Mouse (Mus musculus) hindbrain, embryonic 10.5 days (tissue): ENCODE data around the gene Mamdc2. TPM values are rescaled to one million over a fixed set of nuclear protein-coding genes. Genes with fewer than 3 reads are reported as not detected.

Experiments
- DNase-seq: peaks from one replicate; pipeline ENCODE4 v3.0.0-alpha.2; 2017; ENCODE audit warnings: low spot score
- H3K27ac ChIP-seq: fragments of 300-500 bp; sonication (generic); 2 replicates; pipeline ENCODE4 v1.5.1; 2016; ENCODE audit warnings: mild to moderate bottlenecking, moderate library complexity
- H3K27me3 ChIP-seq: fragments of 300-500 bp; sonication (generic); 2 replicates; pipeline ENCODE4 v1.6.1; 2016; ENCODE audit warnings: mild to moderate bottlenecking; ENCODE audit not compliant: poor library complexity, insufficient read depth, severe bottlenecking
- H3K36me3 ChIP-seq: fragments of 300-500 bp; sonication (generic); 2 replicates; pipeline ENCODE4 v1.6.1; 2016; ENCODE audit warnings: mild to moderate bottlenecking, moderate library complexity
- H3K4me1 ChIP-seq: fragments of 300-500 bp; sonication (generic); replicated peaks from 2 replicates; pipeline ENCODE4 v1.6.1; 2016; ENCODE audit warnings: mild to moderate bottlenecking
- H3K4me3 ChIP-seq: fragments of 300-500 bp; sonication (generic); 2 replicates; pipeline ENCODE4 v1.5.1; 2016; ENCODE audit warnings: mild to moderate bottlenecking, moderate library complexity
- H3K9me3 ChIP-seq: fragments of 300-500 bp; sonication (generic); 2 replicates; pipeline ENCODE4 v1.6.1; 2016; ENCODE audit warnings: mild to moderate bottlenecking, moderate library complexity
- WGBS: fragments of 180-500 bp; shearing (Covaris S2); methylation state at CpG from one replicate; pipeline ENCODE4 v1.1.7; 2016; 5-methylcytosine and 5-hydroxymethylcytosine counted together
- polyA plus RNA-seq: library from polyadenylated mRNA; unstranded; fragments of >200 nt; fragmentation: Nextera tagmentation; extraction: Ambion mirVana; gene quantifications from 2 replicates; pipeline ENCODE4 v1.2.1, GENCODE M21; 2016

Gene Mamdc2
- polyA plus RNA-seq, 1 experiment from 2014 or later = 1.2 TPM

- Histone ChIP-seq H3K4me3 (no peak overlapping the region), H3K9me3 (0 out of 2 replicates have a peak, but pooled peaks cover 2% of the 10 kb centered on the region), H3K27me3 (no peaks in the 10 kb centered on the region), H3K27ac (no peak overlapping the region), H3K4me1 (peaks cover 3% of the 10 kb centered on the region; the same call in 1 of the 2 replicates), H3K36me3 (no peaks in the 10 kb centered on the region)
- no peak for DNase-seq
- 56% methylated on average over 8 of the region's 8 CpGs for WGBS
Measured at GRCm38 (mm10) chr19:23281911-23282660, 166.2 kb downstream of the Mamdc2 start.

GRCm38 (mm10) chr19:23274054-23274724 lies 174.1 kb downstream of the Mamdc2 start:
- Histone ChIP-seq H3K36me3 (peaks cover 10% of the 10 kb centered on the region), H3K27ac (peak overlapping the region; percentile 97), H3K9me3 (no peaks in the 10 kb centered on the region), H3K4me3 (peak overlapping the region; percentile 92), H3K4me1 (peaks cover 15% of the 10 kb centered on the region), H3K27me3 (no peaks in the 10 kb centered on the region)
- no peak for DNase-seq
- WGBS = 66% methylated on average over 4 of the region's 4 CpGs

GRCm38 (mm10) chr19:23273355-23274053 lies 174.7 kb downstream of the Mamdc2 start, which contains the start of gene Smc5:
Gene Smc5 (minus strand): TSS chr19:23273897.
- peak within 1 kb of the TSS; percentile 92 for H3K4me3 ChIP-seq
- H3K9me3 ChIP-seq = no peaks in the 10 kb centered on the region
- peaks cover 17% of the 10 kb centered on the region for H3K36me3 ChIP-seq
- DNase-seq = peak; percentile 88
- peaks cover 15% of the 10 kb centered on the region for H3K4me1 ChIP-seq
- under 1% methylated on average over 69 of the region's 69 CpGs for WGBS
- no peaks in the 10 kb centered on the region for H3K27me3 ChIP-seq
- H3K27ac ChIP-seq = peak within 1 kb of the TSS; percentile 97

- 92% methylated on average over 9 of the region's 9 CpGs for WGBS
- no peaks in the 10 kb centered on the region for H3K9me3 ChIP-seq
- H3K4me3 ChIP-seq = no peak overlapping the region
- no peaks in the 10 kb centered on the region for H3K27me3 ChIP-seq
- H3K27ac ChIP-seq = no peak overlapping the region
- DNase-seq = no peak
- H3K4me1 ChIP-seq = no peaks in the 10 kb centered on the region
- H3K36me3 ChIP-seq = peaks cover 96% of the 10 kb centered on the region
Measured at GRCm38 (mm10) chr19:23256771-23257170, 191.5 kb downstream of the Mamdc2 start.

Other genes with a start within 250 kb of the Mamdc2 start
- gene Smc5, start 174.5 kb downstream of the Mamdc2 start, polyA plus RNA-seq = 26.2 and 47.4 TPM in 2 replicates
- 0.51 and 2.3 TPM in 2 replicates for gene 1700028P14Rik, start 204.4 kb upstream of the Mamdc2 start, polyA plus RNA-seq
- 7.2 and 7.5 TPM in 2 replicates for gene Ptar1, start 239.0 kb upstream of the Mamdc2 start, polyA plus RNA-seq